Mouse (Mus musculus) testis, postnatal 14 days (tissue): Measurements from ENCODE around the gene Scp2.

Source experiments
- DNase-seq: peaks from one replicate; pipeline ENCODE4 v3.0.0; 2021; ENCODE audit warnings: low spot score

The Scp2 gene

DNA sequence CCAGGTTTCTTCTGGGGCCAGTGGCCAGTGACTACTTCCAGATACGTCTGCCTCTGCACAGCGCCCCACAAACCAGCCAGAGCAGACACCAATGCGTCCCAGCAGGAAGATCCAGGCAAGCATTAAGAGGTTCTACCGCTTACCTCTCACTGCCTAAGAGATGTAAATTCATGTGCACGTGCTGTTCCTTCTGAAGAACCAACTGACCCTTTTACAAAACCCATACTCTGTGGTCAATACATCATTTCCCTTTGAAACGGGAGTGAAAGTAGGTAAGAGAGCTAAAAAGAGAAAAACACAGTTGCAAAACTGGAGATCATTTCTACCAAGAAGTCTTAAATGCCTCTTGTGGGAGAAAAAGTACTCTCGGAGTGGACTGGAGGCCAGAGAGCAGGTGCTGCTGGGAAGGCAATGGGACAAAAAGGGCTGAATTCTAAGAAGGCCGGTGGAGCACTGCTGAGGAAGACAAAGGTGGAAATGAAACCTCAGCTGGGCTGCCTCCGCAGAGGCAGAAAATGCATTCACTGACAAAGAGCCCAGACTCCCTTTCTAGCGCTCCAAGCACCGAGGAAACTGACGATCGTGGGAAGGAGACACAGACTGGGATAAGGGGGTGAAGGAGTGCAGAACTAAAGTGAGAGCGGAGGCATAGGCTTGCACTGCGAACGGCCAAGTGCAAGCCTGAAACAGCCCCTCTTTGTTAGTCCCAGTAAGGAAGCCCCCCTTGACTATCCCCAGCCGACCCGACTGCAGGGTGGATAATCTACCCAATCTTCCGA is 85.0 kb downstream of the Scp2 start:
- DNase-seq, result no peak

DNA sequence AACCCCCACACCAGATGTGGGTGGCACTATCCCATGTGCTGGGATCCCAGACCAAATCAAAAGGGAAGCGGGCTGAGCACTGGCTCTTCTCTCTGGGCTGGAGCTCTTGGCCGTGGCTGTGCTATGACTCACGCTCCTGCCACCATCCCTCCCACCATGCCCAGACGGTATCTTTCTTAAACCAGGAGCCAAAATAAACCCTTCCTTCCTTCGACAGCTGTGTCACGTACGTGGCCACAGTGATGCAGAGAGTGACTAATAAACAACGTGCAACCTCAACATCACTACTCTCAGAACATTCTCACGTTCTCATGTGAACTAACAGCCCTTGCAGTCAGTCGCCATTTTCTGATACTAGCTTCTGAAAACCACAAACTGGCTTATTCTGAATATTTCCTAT is 86.6 kb downstream of the Scp2 start:
- no peak for DNase-seq

DNA sequence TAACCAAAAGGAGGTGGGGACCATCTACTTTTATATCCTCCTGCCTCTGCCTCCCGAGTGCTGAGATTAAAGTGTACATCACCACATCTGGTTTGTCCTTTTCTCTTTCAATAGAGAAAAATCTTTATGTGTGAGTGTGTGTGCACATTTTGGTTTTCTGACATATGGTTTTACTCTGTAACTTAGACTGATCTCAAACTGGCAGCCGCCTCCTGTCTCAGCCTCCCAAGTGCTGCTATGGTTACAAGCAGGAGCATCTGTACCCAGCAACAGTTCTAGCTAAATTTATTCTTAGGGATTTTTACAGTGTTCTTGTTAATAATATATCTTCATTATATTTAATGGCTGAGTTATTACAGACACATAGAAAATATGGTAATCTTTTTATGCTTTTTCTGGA is 87.6 kb downstream of the Scp2 start:
- no peak for DNase-seq

DNA sequence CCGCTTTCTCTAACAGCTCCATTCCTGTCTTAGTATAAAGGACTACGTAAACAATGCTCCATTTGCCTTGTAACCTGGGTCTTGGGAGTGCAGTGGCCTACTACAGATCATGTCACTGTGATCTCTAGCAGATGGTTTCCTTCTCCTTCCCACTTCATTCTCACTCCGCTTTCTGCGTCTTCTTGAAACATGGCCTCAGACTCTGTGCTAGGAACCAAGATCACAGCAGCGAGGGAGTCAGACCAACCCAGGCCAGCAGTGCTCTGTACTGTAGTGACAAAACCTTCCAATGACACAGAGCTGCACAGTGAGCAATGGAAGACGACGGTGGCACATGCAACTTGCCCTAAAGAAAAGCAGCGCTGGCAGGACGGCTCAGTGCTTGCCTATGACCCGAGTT is 88.9 kb downstream of the Scp2 start:
- no peak for DNase-seq

DNA sequence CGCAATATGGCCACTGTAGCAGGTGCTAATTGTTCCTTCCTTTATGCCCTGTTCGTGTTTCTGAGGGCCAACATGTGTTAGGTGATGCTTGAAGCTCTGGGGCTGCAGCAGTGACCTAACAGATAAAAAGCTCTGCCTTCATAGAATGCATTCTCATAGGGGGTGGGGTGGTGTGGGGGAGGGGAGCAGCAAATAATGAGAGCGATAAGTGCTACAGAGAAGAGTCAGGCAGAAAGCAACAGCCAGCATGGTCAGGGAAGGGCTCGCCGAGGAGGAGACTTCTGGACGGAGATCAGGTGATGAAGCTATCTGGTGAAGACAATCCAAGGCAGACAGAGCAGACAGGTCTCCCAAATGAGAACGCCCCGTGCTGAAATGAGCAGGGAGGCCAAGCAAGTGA is 92.1 kb downstream of the Scp2 start:
- no peak for DNase-seq

DNA sequence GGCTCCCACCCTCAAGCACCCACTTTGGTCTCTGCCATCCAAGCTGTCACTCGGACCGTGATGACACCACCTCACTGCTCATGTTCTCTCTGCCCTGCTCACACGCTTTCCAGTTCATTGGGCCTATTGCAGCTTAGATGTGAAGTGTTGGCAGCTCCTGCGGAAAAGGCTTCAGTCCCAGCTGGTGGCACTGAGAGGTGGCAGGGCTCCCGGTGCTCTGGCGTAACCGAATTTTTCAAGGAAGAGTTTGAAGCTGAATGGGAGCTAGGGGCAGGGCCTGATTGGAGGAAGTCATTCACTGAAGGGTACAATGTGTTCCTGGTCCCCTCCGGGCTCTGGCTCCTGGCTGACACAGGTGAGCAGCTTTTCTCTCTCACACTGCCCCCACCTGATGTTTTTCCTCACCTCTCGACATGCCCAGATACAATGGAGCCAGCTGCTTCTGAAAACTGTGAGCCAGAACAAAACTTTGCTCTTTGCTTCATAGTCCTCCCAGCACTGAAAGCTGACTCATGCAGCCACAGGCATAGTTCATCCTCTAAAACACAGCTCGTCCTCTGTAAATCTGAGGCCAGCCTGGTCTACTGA is 93.0 kb downstream of the Scp2 start:
- no peak for DNase-seq

DNA sequence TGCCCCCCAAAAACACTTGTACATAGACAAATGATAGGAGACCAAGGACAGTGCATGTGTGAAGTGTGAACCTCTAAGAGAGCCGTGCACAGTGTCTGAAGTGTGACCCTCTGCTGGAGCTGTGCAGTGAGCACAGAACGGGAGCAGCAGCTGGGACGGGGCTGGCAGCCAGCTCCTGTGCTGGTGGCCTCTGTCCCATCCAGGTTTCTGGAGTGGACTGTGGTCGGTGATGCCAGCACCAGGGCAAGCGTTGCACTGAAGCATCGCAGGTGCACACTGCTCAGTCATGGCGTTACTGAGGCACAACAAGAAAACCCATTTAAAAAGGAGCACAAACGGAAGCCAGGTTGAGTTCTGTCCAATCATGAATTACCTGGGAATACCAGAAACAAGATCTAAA is 98.7 kb downstream of the Scp2 start:
- no peak for DNase-seq

DNA sequence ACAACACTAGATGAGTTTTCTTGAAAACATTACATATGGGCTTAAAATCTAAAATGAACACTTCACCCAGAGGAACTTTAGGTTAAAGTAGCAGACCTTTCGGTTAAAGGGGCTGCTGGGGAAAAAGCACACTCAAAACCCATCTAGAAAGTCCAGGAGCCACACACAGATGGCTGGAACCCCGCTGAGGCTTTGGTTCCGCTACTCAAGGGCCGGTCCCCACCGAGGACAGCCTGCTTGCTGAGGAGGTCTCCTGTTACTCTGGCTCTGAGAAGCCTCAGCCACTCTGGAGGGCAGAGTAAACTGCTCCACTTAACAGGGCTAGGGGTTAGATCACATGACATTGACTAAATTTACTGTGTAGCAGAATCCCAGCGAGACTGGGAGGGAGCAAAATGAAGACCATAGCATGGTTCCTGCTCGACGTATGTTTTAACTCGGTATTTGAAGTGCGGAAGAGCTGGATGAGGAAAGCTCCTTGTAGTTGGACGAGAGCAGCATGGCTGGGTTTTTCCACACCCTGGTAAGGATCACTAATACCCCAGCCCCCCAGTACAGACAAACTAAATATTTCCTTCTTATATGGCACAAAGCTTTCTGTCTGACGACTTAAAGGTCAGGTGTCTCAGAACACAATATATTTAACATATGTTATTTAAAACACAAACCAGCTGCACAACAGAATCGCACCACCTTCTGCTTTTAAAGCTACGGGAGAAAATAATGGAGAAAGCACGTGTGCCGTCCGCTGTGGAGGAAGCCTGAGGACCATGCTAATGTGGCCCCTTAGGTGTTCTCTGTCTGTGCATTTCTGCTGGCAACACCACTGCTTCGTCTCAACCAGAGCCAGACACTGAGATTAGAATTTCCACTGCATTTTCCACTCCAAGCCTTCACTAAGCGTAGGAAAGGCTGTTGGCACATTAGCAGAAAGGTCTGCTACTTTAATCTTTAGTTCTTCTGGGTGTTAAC is 99.4 kb downstream of the Scp2 start:
- DNase-seq, result no peak

DNA sequence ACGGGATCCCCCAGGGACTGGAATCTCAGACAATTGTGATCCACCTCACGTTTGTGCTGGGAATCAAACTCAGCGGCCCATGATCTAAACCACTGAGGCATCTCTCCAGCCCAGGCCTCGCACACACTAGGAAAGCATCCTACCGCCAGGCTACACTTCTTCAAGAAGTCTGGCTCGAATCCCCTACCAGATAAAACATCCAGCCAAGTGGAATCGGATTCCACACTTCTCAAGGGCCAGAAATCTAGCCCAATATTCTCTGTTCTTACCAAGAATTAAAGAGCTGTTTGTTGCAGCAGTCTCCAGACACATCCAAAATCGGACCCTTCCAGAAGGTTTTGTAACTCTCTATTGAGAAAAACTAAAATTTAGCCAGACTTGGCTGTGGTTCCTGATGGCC is 107.8 kb downstream of the Scp2 start:
- no peak for DNase-seq

DNA sequence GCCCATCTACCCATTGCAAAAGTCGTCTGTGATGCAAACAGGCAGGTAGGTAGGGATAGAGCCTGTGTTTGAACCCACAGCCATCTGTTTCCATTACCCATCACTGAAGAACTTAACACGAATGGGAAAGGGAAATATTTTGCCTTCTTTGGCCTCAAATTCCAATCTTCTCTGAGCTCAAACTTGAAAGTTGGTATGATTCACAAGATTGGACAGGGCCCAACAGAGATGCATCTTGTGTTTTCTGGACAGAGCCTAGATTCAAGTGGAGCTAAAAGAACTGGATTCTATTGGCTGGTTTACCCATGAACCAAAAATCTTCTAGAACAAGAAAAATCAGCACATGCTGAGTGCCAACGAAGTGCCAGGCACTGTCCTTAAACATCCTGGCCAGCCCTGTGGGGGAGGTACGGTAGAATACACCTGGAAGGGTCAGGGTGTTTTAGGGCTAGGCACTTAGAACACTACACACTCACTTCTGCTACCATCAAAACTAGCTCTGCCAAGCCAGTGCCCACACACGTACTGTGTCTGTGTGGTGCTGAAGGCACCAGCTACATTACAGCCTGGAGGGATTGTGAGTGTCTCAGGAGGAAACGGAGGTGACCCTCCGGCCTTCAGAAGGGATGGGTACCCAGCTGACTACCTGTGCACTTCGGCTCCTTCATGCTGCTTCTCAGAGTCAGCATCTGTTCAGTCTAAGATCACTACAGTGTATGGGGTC is 111.6 kb downstream of the Scp2 start:
- DNase-seq, result no peak

DNA sequence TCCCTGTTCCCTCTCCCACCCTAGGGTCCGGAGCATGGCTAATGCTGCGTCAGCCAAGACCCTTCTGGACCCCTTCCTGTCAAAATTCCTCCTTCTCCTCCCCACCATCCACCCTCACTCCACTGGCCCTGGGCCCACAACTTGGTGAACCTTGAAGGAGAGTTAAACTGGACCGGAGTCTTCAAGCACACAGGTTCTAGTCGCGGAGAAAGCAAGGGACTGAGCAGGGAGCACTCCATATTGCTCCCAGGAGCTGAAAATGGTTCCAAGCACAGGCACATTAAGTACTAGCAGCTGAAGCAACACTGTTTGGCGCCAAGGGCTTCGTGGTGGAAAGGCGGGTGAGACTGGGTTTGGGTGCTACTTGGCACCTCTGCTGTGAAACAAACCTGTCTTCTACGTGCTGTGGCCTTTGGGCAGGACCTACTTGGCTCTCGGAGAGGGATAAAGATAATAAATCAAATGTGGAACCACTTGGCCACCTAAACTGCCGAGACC is 112.4 kb downstream of the Scp2 start:
- DNase-seq, result no peak

DNA sequence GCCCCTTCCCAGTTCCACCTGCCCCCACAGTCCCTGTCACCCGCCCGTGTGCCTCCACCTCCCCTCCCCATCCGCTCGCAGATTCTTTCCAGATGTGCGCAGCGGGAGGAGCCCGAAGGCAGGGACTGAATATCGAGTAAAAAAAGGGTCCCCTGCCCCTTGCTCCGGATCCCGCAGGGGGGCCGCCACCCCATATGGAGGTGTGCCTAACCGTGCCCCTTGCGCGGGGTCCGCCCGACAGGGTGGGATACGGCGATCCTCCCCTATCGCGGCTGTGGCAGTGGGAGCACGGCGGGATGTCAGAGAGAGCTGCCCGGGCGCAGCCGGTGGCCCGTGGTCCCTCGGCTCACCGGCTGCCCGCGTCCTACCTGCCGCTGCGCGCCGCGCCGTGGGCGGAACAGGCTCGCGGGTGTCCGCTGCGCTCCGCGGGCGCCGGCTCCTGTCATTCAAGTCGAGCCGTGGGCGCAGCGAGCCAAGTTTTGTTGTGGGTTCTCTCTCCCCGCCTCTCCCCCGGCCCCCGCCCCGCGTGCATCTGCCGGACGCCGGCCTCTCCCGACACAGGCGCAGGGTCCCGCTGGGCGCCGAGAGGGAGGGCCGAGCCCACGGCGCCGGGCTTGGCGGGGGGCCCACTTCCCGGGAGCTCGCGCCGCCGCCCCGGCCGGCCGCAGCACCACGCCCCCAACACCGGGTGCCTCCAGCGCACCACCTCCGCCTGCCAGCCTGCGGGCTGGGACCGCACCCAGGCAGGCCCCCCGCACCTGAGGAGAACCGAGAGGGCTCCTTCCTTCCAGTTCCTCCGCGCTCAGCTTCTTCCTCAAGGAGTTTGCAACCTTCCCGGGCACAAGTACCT is 113.1 kb downstream of the Scp2 start:
- no peak for DNase-seq

DNA sequence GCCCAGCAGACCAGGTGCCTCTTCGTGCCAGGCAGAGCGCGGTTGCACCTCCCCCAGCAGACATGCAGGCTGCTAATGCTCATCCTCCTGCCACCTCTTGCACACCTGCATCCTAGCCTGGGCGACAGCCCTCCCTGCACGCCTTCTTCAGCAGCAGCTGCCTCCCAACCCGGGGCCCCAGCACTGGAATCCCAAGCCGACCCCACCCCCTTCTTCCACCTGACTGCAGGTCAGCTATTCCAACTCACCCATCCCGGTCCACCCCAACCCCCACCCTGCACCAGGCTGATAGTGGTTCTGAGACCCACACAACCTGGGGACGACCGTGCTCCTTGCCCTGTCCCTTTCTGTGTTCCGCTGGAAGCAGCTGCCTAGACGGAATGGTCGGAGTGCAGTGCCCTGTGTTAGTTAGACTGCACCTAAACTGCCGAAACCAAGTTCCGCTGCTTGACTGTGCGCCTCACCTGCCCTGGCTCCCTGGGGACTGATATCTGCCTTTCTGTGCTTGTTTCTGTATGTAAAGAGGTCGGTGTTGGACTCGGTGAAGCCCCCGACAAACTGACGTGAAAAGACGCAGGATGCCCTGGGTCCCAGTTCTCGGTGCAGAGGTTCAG is 113.8 kb downstream of the Scp2 start:
- no peak for DNase-seq

DNA sequence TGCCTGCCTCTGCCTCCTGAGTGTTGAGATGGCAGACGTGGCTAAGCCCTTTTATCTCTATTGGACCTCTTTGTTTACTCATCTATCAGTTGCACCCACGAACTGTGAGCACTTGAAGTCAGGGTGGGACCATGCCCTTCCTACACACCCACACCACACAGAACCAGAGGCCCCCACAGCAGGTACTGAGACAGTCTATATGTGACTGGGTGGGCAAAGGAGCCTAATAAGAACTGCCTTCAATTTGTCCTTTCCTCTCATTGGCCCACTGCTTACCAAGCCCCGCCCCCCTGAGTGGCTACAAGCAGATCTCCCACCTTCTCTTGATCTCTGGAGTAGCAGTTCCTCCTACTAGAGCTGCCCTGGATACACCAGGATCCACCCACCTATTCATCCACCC is 118.6 kb downstream of the Scp2 start:
- DNase-seq, result no peak

DNA sequence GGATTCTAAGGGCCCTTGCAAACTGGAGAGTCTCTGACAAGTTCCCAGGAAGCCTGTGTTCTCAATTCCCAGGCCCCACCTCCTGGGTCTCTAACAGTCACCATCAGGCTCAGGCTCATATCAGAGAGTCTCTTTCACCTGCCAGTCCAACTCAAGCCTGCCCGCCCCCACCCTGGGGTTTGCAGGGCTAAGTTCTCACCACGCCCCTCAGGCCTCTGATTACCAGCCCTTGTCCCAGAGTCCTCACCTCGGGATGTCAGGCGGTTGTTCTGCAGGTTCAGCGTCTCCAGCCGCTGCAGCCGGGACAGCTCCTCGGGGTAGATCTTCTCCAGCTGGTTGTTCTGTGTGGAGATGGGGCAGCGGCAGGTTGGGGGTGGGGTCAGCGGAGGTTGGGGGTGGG is 119.5 kb downstream of the Scp2 start:
- DNase-seq, result no peak

DNA sequence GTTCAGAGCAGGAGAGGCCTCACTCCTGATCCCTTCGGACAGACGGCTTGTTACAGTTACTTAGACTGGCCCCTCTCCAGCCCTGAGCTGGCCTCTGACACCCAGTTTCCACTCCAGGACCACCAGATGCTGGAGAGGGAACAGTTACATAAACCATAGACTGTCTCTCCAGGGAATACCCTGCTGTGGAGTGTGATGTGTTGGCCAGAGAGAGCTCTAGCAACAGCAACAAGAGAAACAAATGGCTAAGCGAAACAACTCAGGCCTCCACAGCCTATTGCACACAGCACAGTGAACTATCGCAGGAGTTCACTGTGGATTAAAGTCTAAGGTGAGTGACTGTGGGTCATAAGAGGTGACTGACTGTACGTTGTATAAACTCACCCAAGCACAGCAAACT is 120.2 kb downstream of the Scp2 start:
- DNase-seq, result no peak

DNA sequence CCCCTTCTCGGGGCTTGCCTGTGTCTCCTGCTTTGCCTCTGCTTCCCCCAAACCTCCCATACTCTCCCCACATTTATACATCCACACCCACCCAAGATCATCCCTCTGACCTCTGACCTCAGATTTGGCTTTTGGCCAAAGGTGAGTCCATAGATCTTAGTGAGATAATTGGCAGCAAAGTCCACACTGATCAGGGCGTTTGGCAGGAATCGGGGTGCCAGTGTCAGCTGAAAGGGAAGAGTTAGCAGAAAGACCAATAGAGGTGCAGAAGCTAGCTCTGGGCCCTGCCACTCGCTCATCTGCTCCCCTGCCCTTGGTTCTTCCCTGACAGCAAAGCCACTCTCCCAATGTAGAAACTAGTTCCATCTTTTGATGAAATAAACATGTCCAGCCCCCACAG is 121.6 kb downstream of the Scp2 start:
- no peak for DNase-seq

DNA sequence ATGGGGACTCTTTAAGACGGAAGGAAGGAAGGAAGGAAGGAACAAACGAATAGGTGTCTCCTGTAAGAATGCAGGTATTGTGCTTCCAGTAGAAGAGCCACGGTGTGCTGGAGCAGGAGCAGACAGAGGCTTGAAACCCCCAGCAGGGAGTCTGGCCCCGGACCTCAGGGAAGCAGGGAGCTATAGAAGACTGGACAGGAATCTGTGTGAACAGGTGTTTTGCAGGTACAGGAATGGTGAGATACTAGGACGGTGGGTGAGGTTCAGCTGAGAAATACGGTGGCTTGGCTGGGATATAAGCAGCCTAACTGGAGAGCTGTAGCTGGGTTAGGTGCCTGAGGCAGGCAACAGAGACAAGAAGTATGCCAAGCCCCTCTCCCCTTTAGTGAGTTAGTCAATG is 124.6 kb downstream of the Scp2 start:
- no peak for DNase-seq

DNA sequence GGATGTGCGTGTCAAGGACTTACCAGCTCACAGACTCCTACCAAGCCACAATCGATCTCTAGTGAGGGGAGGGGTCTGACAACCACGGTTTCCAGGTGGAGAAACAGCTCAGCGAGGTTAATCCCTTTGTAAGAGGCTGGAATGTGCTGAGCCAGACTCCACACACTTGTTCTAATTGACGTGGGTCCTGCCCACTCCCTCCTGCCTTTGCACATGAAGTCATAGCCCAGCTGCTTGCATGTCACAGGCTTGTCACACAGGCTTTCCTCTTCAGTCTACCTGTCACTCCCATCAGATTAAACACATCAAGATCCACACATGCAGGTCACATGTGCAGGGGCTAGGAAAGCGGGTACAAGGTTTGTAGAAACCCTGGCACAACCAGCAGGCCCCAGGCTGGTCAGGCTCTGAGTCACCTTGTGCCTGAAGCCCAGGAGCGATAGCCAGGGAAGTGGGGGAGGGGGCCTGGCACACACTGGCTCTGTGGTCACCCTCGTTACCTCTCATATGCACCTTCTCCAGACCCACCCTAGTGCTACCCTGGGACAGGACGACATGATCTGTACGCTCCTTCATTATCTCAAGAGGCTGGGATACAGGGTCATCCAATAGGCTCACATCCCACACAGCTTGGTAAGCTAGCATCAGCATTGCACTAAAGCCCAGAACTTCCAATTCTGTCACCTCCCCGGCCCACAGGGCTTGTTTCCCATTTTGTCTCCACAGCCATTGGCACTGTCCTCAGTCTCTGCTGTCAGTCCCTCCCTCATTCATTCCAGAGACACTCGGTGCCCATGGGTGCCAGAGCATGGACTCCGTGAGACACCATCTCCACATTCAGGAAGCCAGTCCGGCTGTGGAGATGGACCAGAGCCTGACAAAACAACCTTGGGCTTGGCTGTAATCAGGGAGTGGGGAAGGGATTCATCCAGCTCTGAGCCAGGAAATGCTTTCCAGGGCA is 125.6 kb downstream of the Scp2 start:
- DNase-seq, result no peak
